Mouse (Mus musculus): ENCODE results near the gene Foxp1. TPM values are rescaled to one million over a fixed set of nuclear protein-coding genes. Genes with fewer than 3 reads are reported as not detected.

Foxp1 gene
- polyA plus RNA-seq, 1 experiment from 2014 or later: 77.4 TPM

- no peaks in the 10 kb centered on the region for H3K36me3 ChIP-seq
- no peak for ATAC-seq (ENCODE audit: insufficient number of reproducible peaks, insufficient read depth, low FRiP score, low TSS enrichment, low read depth)
- WGBS: 63% methylated on average over 6 of the region's 6 CpGs
- H3K4me3 ChIP-seq (replicated peaks): no peak overlapping the region
- H3K4me1 ChIP-seq (replicated peaks): peaks cover 20% of the 10 kb centered on the region
- no peaks in the 10 kb centered on the region for H3K27me3 ChIP-seq
- H3K4me2 ChIP-seq: no peak overlapping the region
- no peak overlapping the region for H3K9ac ChIP-seq (replicated peaks)
- H3K27ac ChIP-seq: no peak overlapping the region
- no peaks in the 10 kb centered on the region for H3K9me3 ChIP-seq
These were observed 480.2 kb downstream of the Foxp1 start for GRCm38 (mm10) chr6:99042175-99042954.

DNA sequence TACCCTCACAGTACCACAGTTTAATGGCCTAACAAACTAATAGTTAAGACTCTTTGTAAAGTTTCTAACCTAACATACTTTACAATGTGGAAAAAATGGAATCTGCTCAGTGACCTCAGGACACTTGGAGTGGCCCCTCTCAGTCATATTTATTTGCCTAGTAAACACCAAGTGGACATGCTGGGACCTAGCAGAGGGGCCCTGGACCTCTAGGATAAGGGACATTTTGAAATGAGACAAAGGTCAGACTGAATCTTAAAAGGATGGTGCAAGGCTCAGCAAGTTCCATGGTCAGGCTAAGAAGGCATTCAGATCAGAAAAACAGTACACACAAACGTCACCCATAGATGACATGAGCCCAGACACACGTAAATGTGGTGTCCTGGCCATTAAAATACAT is 483.5 kb downstream of the Foxp1 start:
- ATAC-seq (ENCODE audit: insufficient number of reproducible peaks, insufficient read depth, low FRiP score, low TSS enrichment, low read depth): no peak
- Histone ChIP-seq H3K4me3 (replicated peaks) (no peak overlapping the region), H3K36me3 (no peaks in the 10 kb centered on the region), H3K4me1 (replicated peaks) (peaks cover 16% of the 10 kb centered on the region), H3K27ac (no peak overlapping the region), H3K9ac (replicated peaks) (no peak overlapping the region), H3K4me2 (no peak overlapping the region), H3K27me3 (peaks cover 2% of the 10 kb centered on the region; the same call in 1 of the 2 replicates), H3K9me3 (peaks cover 4% of the 10 kb centered on the region)
- 89% methylated on average over 2 of the region's 2 CpGs for WGBS

DNA sequence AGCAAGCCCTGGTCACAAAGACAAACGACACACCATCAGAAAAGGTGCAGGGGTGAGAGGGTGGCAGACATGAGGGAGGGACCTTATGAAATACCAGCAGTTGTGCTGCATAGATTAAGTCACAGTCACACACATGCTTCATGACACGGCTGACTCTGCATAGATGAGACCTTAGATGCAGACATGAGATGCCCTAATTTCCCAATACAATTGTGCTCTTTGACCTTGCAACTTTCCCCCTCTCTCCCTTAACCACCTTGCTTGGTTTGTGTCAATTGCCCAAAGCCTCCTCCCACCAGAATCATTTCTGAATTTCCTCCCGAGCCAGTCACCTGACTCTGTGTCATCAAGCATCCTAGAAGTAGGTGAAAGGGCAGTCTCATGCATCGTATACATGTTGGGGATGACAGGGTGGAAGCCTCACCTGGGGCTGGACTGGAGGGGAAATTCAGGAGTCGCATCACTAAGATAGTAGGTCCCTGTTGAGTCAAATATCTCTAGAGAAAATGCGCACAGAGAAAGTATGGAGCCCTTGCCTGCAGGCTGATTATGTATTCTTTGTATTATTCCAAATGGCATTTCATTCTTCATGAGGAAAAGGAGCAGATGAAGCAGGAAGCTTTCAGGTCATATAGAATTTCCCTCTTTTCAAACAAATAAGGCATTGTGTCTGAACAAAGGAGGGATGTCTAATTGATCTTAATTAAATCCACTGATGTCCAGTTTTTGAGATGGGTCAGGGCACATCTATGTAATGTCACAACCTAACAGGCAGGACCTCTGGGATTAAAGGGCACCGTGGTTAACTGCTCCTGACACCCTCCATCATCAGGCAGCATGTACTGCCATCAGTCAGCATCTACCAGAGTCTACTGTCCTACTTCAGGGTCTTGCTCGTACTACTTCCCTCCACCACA is 486.8 kb downstream of the Foxp1 start:
- H3K4me3 ChIP-seq (replicated peaks): no peak overlapping the region
- no peak overlapping the region for H3K27ac ChIP-seq
- WGBS: 86% methylated on average over 8 of the region's 8 CpGs
- peaks cover 6% of the 10 kb centered on the region; the same call in 1 of the 2 replicates for H3K27me3 ChIP-seq
- H3K9me3 ChIP-seq: peaks cover 4% of the 10 kb centered on the region
- H3K9ac ChIP-seq (replicated peaks): no peak overlapping the region
- H3K4me2 ChIP-seq: no peak overlapping the region
- H3K4me1 ChIP-seq (replicated peaks): peaks cover 32% of the 10 kb centered on the region
- ATAC-seq (ENCODE audit: insufficient number of reproducible peaks, insufficient read depth, low FRiP score, low TSS enrichment, low read depth): no peak
- H3K36me3 ChIP-seq: no peaks in the 10 kb centered on the region

- Histone ChIP-seq H3K4me3 (replicated peaks) (no peak overlapping the region), H3K36me3 (no peaks in the 10 kb centered on the region), H3K9me3 (peaks cover 4% of the 10 kb centered on the region), H3K27ac (no peak overlapping the region), H3K27me3 (peaks cover 13% of the 10 kb centered on the region; the same call in 1 of the 2 replicates), H3K4me2 (no peak overlapping the region), H3K4me1 (replicated peaks) (peaks cover 33% of the 10 kb centered on the region), H3K9ac (replicated peaks) (no peak overlapping the region)
- ATAC-seq (ENCODE audit: insufficient number of reproducible peaks, insufficient read depth, low FRiP score, low TSS enrichment, low read depth): no peak
- 36% methylated on average over 6 of the region's 6 CpGs for WGBS
These were observed 489.5 kb downstream of the Foxp1 start for GRCm38 (mm10) chr6:99033062-99033461.

- WGBS: 54% methylated on average over 9 of the region's 9 CpGs
- no peak overlapping the region for H3K4me2 ChIP-seq
- H3K27ac ChIP-seq: no peak overlapping the region
- 0 out of 2 replicates have a peak overlapping the region, but pooled peaks have one; percentile 8 for H3K9ac ChIP-seq (replicated peaks)
- peaks cover 41% of the 10 kb centered on the region for H3K4me1 ChIP-seq (replicated peaks)
- peaks cover 4% of the 10 kb centered on the region for H3K9me3 ChIP-seq
- H3K36me3 ChIP-seq: no peaks in the 10 kb centered on the region
- ATAC-seq (ENCODE audit: insufficient number of reproducible peaks, insufficient read depth, low FRiP score, low TSS enrichment, low read depth): no peak
- peaks cover 22% of the 10 kb centered on the region; the same call in 1 of the 2 replicates for H3K27me3 ChIP-seq
- no peak overlapping the region for H3K4me3 ChIP-seq (replicated peaks)
These were observed 491.1 kb downstream of the Foxp1 start for GRCm38 (mm10) chr6:99031321-99031903.

- peaks cover 32% of the 10 kb centered on the region for H3K27me3 ChIP-seq
- H3K4me3 ChIP-seq (replicated peaks): no peak overlapping the region
- ATAC-seq (ENCODE audit: insufficient number of reproducible peaks, insufficient read depth, low FRiP score, low TSS enrichment, low read depth): no peak
- no peaks in the 10 kb centered on the region for H3K36me3 ChIP-seq
- H3K9ac ChIP-seq (replicated peaks): no peak overlapping the region
- no peak overlapping the region for H3K27ac ChIP-seq
- 13% methylated on average over 6 of the region's 6 CpGs for WGBS
- no peak overlapping the region for H3K4me2 ChIP-seq
- peaks cover 4% of the 10 kb centered on the region for H3K9me3 ChIP-seq
- H3K4me1 ChIP-seq (replicated peaks): peaks cover 51% of the 10 kb centered on the region
These were observed 492.3 kb downstream of the Foxp1 start for GRCm38 (mm10) chr6:99030251-99030650.

GRCm38 (mm10) chr6:99029438-99029837 is 493.1 kb downstream of the Foxp1 start:
- Histone ChIP-seq H3K9me3 (no peaks in the 10 kb centered on the region), H3K4me1 (replicated peaks) (peaks cover 55% of the 10 kb centered on the region), H3K4me2 (no peak overlapping the region), H3K9ac (replicated peaks) (no peak overlapping the region), H3K4me3 (replicated peaks) (no peak overlapping the region), H3K27ac (no peak overlapping the region), H3K27me3 (peaks cover 32% of the 10 kb centered on the region), H3K36me3 (no peaks in the 10 kb centered on the region)
- ATAC-seq (ENCODE audit: insufficient number of reproducible peaks, insufficient read depth, low FRiP score, low TSS enrichment, low read depth): no peak
- 20% methylated on average over 5 of the region's 5 CpGs for WGBS

DNA sequence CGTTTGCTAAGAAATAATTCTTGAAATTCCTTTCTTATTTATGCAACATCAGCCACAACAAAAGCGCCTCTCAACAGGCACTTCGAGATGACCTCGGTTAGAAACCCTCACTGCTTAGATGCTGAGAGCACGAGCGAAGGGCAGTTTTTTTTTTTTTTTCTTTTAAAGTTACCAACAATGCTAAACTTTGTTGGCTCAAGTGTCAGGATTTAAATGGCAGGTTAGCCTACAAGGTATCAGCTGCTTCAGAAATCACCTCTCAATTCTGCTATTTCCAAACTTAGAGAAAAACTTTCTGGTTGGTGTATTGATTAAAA is 493.6 kb downstream of the Foxp1 start:
- ATAC-seq (ENCODE audit: insufficient number of reproducible peaks, insufficient read depth, low FRiP score, low TSS enrichment, low read depth): no peak
- H3K4me1 ChIP-seq (replicated peaks): peaks cover 55% of the 10 kb centered on the region
- no peaks in the 10 kb centered on the region for H3K36me3 ChIP-seq

DNA sequence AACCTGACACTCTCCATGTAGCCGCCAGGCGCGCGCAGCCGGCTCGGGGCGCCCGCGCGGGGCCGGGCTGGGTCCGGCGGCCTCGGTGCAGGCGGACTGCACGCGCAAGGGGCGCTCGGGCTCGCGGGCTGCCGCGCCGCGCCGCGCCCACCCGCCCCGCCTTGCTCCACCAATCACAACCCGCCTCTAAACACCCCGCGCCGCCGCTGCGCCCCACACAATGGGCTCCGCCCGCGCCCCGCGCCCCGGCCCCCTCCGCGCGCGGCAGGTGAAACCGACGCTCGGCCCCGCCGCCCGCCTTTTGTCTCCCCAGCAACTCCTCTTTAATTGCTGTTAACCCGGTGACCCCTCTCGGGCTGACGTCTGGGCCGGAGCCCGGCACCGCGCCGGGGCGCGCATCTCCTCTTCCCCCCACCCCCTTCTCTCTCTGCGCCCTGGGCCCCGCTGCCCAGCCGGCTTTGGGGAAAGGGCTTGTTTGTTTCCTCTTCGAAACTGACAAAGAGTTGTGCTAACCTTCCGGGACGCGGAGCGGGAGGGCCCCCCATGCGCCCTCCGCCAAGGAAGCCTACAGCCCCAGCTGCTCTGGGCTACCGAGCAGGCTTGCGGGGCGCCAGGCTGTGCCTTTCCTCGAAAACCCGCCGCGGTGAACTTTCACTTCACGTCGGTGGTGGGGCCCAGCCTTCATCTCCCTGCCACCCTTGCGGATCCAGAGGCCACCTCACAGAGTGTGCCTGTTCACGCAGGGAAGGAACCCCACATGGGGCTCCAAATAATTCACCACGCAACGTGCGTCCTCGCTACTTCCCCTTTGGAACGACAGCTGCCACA is 494.1 kb downstream of the Foxp1 start:
- Histone ChIP-seq H3K9ac (replicated peaks) (peak overlapping the region; percentile 80), H3K4me3 (replicated peaks) (peak overlapping the region; percentile 69), H3K9me3 (no peaks in the 10 kb centered on the region), H3K27me3 (peaks cover 34% of the 10 kb centered on the region), H3K27ac (peak overlapping the region; percentile 87), H3K4me2 (peak overlapping the region; percentile 88), H3K4me1 (replicated peaks) (peaks cover 50% of the 10 kb centered on the region), H3K36me3 (no peaks in the 10 kb centered on the region)
- under 1% methylated on average over 63 of the region's 87 CpGs for WGBS
- peak; percentile 94 for ATAC-seq (ENCODE audit: insufficient number of reproducible peaks, insufficient read depth, low FRiP score, low TSS enrichment, low read depth)

More for the DNA sequence above, 493.6 kb downstream of the Foxp1 start:
- Histone ChIP-seq H3K9me3 (no peaks in the 10 kb centered on the region), H3K27ac (peak overlapping the region; percentile 87), H3K27me3 (peaks cover 36% of the 10 kb centered on the region), H3K4me2 (peak overlapping the region; percentile 88), H3K9ac (replicated peaks) (peak overlapping the region; percentile 80), H3K4me3 (replicated peaks) (peak overlapping the region; percentile 69)
- 2% methylated on average over 6 of the region's 6 CpGs for WGBS

DNA sequence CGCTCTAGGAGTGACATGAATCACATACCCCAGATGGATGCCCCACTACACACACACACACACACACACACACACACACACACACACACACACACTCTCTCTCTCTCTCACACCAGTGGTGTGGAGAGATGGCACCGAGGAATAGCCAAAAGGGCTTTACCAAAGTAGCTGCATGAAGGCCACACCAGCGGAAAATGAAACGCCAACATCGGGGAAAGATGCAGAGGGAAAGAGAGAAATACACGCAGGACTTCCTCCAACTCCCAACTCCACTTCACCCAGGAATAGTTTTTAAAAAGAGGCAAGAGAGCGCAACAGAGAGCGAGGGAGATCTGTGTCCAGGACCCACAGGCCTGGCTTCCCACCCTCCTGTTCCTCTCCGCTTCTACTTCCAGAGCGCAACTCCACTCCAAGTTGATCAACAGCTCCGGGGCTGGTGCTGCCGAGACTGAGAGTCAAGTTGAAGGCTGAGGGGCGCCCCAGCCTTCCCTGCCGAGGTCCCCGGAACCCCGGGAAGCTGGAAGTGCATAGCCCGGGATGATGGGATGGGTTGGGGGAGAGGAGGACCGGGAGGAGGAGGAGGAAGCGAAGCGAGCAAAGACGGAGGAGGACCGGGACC is 494.9 kb downstream of the Foxp1 start:
- Histone ChIP-seq H3K4me2 (peak overlapping the region; percentile 88), H3K27me3 (peaks cover 34% of the 10 kb centered on the region), H3K4me1 (replicated peaks) (peaks cover 46% of the 10 kb centered on the region), H3K4me3 (replicated peaks) (peak overlapping the region; percentile 69), H3K36me3 (no peaks in the 10 kb centered on the region), H3K27ac (peak overlapping the region; percentile 87), H3K9ac (replicated peaks) (peak overlapping the region; percentile 80), H3K9me3 (no peaks in the 10 kb centered on the region)
- ATAC-seq (ENCODE audit: insufficient number of reproducible peaks, insufficient read depth, low FRiP score, low TSS enrichment, low read depth): 0 out of 2 replicates have a peak, but pooled peaks have one; percentile 27
- WGBS: 1% methylated on average over 22 of the region's 22 CpGs

Measured in limb, embryonic 12.5 days (tissue).